Mouse (Mus musculus) lung, embryonic 14.5 days (tissue): ENCODE data around the gene Nit2. TPM values are rescaled to one million over a fixed set of nuclear protein-coding genes. Genes with fewer than 3 reads are reported as not detected.
A peak's percentile ranks its signal among the peaks of the same experiment; 100 is the strongest.

ENCODE experiments used
- ATAC-seq: fragments of 200-750 bp; cut with Nextera tagmentation; 2 replicates; pipeline ENCODE4 v1.8.0; 2017; ENCODE audit warnings: mild to moderate bottlenecking, moderate TSS enrichment, moderate library complexity; ENCODE audit not compliant: insufficient read depth
- DNase-seq: peaks from one replicate; pipeline ENCODE4 v3.0.0-alpha.2; 2015
- H3K27ac ChIP-seq: fragments of 300-500 bp; sonication (generic); 2 replicates; pipeline ENCODE4 v1.5.1; 2014; ENCODE audit warnings: low read depth, mild to moderate bottlenecking, moderate library complexity
- H3K27me3 ChIP-seq: fragments of 300-500 bp; sonication (generic); 2 replicates; pipeline ENCODE4 v1.6.1; 2014; ENCODE audit warnings: low read length, control low read depth; ENCODE audit not compliant: insufficient read depth
- H3K36me3 ChIP-seq: fragments of 300-500 bp; sonication (generic); 2 replicates; pipeline ENCODE4 v1.6.1; 2014; ENCODE audit warnings: control low read depth; ENCODE audit not compliant: insufficient read depth
- H3K4me1 ChIP-seq: fragments of 300-500 bp; sonication (generic); 2 replicates; pipeline ENCODE4 v1.6.1; 2014; ENCODE audit warnings: antibody characterized with exemption, control low read depth; ENCODE audit not compliant: insufficient read depth
- H3K4me2 ChIP-seq: fragments of 300-500 bp; sonication (generic); 2 replicates; pipeline ENCODE4 v1.6.1; 2014; ENCODE audit warnings: mild to moderate bottlenecking
- H3K4me3 ChIP-seq: fragments of 300-500 bp; sonication (generic); 2 replicates; pipeline ENCODE4 v1.5.1; 2014; ENCODE audit warnings: low read depth, low read length
- H3K9ac ChIP-seq: fragments of 300-500 bp; sonication (generic); 2 replicates; pipeline ENCODE4 v1.6.1; 2014
- H3K9me3 ChIP-seq: fragments of 300-500 bp; sonication (generic); 2 replicates; pipeline ENCODE4 v1.6.1; 2016; ENCODE audit warnings: low read depth, low read length, control low read depth
- CTCF ChIP-seq: IDR thresholded peaks from 2 replicates; pipeline ENCODE4 v1.5.1; 2016; ENCODE audit warnings: antibody characterized with exemption, low read depth
- WGBS: fragments of 180-500 bp; shearing (Covaris S2); extraction: QIAGEN DNeasy Blood & Tissue Kit; methylation state at CpG from one replicate; pipeline ENCODE4 v1.1.7; 2014; 5-methylcytosine and 5-hydroxymethylcytosine counted together
- polyA plus RNA-seq: library from polyadenylated mRNA; unstranded; fragments of >200 nt; fragmentation: Nextera tagmentation; extraction: Ambion mirVana; gene quantifications from 2 replicates; pipeline ENCODE4 v1.2.1, GENCODE M21; 2014

Nit2 gene
- polyA plus RNA-seq, 1 experiment from 2014 or later = 75.4 TPM

DNA sequence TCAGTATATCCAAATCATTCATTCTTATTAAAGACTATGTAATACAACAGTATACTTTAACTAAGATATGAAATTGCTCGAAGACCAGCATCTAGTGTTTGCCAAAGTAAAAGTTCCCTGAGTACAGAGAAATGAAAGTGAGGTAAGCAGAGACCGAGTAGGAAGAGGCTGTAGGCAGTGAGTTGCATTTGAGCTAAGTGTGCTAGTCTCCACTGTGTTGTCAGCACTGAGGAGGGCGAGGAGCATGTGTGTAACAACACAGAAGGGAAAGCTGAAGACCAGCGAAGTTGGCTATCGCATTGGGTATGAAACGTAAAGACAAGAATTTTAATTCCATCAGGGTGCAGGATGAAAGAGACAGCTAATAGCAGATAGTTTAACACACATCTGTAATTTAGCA is 33.5 kb downstream of the Nit2 start:
- WGBS = 91% methylated on average over 6 of the region's 6 CpGs
- Histone ChIP-seq H3K4me3 (no peak overlapping the region), H3K4me2 (no peak overlapping the region), H3K9ac (no peak overlapping the region), H3K27ac (no peak overlapping the region), H3K36me3 (peaks cover 45% of the 10 kb centered on the region), H3K9me3 (no peaks in the 10 kb centered on the region), H3K27me3 (no peaks in the 10 kb centered on the region), H3K4me1 (no peaks in the 10 kb centered on the region)
- ATAC-seq (no peak), DNase-seq (no peak)
- TF ChIP-seq CTCF = no peak

DNA sequence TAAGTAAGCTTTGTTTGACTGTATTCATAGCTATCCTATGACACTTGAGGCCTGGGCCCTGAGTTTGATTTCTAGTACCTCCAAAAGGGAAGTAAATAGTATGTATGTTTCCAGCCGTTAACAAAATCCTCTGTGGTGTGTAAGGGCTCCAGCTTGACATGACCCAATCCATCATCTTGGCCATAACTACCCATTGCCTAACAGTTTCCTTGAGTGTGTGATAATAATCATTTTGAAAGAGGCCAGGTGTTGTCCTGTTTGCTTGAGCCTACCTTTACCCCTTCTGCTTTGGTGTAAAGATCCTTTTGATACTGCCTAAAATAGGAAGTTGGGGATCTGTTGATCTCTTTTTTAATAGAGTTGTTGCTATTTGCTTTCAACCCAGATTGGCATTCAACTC is 34.8 kb downstream of the Nit2 start:
- H3K36me3 ChIP-seq = peaks cover 34% of the 10 kb centered on the region
- no peak overlapping the region for H3K9ac ChIP-seq
- no peaks in the 10 kb centered on the region for H3K4me1 ChIP-seq
- 28% methylated on average over 1 of the region's 1 CpGs for WGBS
- no peak overlapping the region for H3K4me3 ChIP-seq
- no peaks in the 10 kb centered on the region for H3K9me3 ChIP-seq
- no peak for ATAC-seq
- H3K27me3 ChIP-seq = no peaks in the 10 kb centered on the region
- H3K4me2 ChIP-seq = no peak overlapping the region
- no peak for TF ChIP-seq CTCF
- no peak overlapping the region for H3K27ac ChIP-seq
- DNase-seq = no peak

DNA sequence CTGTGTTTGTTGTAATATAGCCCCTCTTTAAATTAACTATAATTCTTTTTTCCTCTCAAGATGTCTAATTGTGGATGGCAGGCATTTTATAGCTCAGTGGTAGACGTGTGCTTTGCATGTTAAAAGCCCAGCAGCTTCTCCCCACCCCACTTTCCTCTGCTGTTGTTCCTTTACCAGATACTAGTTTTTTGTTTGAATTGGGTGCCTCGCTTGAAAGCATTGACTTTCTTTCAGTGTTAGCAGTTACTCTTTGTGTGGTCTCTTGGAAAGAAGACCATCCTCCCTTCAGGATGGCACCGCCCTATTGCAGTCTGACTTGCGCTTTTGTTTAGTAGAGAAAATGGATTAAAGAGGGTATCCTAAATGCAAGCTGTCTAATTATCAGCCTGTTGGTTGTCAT is 35.6 kb downstream of the Nit2 start:
- Histone ChIP-seq H3K4me3 (no peak overlapping the region), H3K36me3 (peaks cover 27% of the 10 kb centered on the region), H3K4me2 (no peak overlapping the region), H3K9me3 (no peaks in the 10 kb centered on the region), H3K9ac (no peak overlapping the region), H3K4me1 (no peaks in the 10 kb centered on the region), H3K27me3 (no peaks in the 10 kb centered on the region), H3K27ac (no peak overlapping the region)
- no peak for TF ChIP-seq CTCF
- ATAC-seq (no peak), DNase-seq (no peak)
- WGBS = 87% methylated on average over 4 of the region's 4 CpGs

DNA sequence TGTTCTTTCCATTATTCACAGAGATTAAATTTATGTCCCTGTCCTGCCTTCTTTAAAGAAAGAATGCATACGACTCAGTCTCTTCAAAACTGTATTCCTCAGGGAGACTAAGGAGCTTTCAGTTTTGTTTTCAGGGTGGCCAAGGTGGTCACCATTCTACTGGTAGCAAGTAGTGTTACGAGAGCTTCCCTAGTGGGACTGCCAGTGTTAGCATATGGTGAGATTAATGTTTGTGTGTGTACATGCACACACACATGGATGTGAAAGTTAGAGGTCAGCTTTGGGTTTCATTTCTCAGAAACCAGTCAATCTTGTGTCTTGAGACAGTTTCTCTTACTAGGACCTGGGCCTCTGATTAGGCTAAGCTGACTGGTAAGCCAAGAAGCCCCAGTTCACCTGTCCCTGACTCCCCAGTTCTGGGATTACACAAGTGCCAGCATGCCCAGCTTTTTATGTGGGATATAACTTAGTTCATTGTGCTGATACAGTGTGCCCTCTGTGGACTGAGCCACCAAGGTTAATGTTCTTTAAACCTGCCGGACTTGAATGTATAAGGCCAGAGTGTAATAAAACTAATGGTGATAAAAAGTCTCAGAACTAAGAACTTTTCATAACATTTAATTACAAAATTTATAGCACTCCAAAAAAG is 36.3 kb downstream of the Nit2 start:
- Histone ChIP-seq H3K36me3 (peaks cover 20% of the 10 kb centered on the region), H3K4me3 (no peak overlapping the region), H3K4me1 (no peaks in the 10 kb centered on the region), H3K9ac (no peak overlapping the region), H3K9me3 (no peaks in the 10 kb centered on the region), H3K27ac (no peak overlapping the region), H3K27me3 (no peaks in the 10 kb centered on the region), H3K4me2 (no peak overlapping the region)
- ATAC-seq (no peak), DNase-seq (no peak)
- TF ChIP-seq CTCF = no peak
- 79% methylated on average over 3 of the region's 3 CpGs for WGBS

DNA sequence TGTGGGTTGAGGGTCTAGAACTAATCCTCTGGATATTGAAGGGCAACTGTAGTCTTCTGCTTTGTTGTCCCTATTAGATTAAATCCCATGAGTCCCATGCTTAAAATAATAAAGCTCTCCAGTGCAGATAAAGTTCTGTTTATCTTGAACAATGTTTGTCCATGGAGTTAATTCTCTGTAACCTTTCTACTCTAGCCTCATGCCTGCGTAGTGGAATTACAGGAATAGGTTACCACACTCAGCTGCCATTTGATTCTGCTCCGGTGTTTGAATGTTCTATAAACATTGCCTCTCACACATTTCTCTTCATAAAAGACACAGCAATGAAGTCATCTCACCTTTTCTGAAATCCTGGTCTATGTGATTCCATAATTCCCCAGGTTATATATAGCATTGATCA is 39.3 kb downstream of the Nit2 start:
- DNase-seq (no peak), ATAC-seq (no peak)
- Histone ChIP-seq H3K27me3 (no peaks in the 10 kb centered on the region), H3K27ac (no peak overlapping the region), H3K9me3 (no peaks in the 10 kb centered on the region), H3K4me1 (peaks cover 8% of the 10 kb centered on the region; the same call in 1 of the 2 replicates), H3K36me3 (0 out of 2 replicates have a peak, but pooled peaks cover under 1% of the 10 kb centered on the region), H3K4me2 (no peak overlapping the region), H3K9ac (no peak overlapping the region), H3K4me3 (no peak overlapping the region)
- TF ChIP-seq CTCF = no peak
- WGBS = 66% methylated on average over 2 of the region's 2 CpGs

DNA sequence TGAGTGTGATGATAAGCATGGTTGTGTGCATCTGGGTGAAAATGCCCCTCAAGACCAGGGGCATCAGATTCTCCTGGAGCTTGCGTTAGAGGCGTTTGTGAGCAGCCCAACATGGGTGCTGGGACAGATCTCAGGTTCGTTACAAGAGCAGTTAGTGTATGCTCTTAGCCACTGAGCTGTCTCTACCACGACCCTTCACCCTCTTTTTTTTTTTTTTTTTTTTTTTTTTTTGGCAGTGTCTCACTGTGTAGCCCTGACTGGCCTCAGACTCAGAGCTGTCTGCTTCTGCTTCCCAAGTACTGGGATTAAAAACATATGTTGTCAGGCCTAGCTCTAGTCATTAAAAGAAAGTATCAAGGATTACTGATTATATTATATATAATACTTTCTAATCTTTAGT is 40.9 kb downstream of the Nit2 start:
- DNase-seq = peak; percentile 13
- Histone ChIP-seq H3K36me3 (no peaks in the 10 kb centered on the region), H3K27me3 (no peaks in the 10 kb centered on the region), H3K9ac (no peak overlapping the region), H3K4me2 (no peak overlapping the region), H3K27ac (no peak overlapping the region), H3K4me3 (no peak overlapping the region), H3K9me3 (no peaks in the 10 kb centered on the region), H3K4me1 (peaks cover 8% of the 10 kb centered on the region; the same call in 1 of the 2 replicates)
- no peak for ATAC-seq
- WGBS = 62% methylated on average over 4 of the region's 4 CpGs
- no peak for TF ChIP-seq CTCF

DNA sequence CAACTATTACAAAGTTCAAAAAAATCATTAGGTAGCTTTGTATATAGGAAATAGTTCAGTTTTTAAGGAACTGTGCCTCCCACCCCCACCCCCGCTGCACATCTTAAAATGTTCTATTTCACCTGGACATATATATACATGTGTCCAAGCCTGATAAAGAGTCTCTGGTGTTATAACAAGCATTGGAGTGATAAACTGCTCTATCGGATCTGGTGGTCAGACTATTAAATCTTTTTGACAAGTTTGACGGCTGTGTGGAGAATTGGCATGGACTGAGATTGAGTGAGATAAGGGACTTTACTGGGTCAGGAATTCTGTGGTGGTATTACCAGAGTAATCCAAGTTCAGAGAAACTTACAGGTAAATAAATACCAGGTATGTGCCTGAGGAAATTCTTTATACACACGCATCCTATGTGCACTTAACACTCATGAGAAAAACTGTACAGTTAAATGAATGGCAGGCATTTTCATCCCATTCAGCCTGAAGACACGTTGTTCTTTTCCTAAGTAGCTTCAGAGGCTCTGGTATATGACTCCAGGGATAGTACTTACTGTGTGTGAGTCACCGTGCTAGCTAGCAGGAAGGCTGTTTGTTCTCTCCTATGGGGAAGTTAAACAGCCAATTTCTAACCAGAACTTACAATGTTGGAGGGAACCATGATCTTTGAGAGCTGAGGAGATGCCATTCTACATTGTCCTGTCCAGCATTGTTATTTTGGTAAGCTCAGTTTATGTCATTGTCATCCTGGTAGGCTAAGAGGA is 44.3 kb downstream of the Nit2 start:
- no peaks in the 10 kb centered on the region for H3K9me3 ChIP-seq
- peak overlapping the region; percentile 75 for H3K4me2 ChIP-seq
- WGBS = 38% methylated on average over 6 of the region's 6 CpGs
- no peaks in the 10 kb centered on the region for H3K27me3 ChIP-seq
- peak overlapping the region; percentile 96 for H3K9ac ChIP-seq
- ATAC-seq (no peak), DNase-seq (peak; percentile 5)
- peaks cover 8% of the 10 kb centered on the region; the same call in 1 of the 2 replicates for H3K4me1 ChIP-seq
- TF ChIP-seq CTCF = no peak
- no peaks in the 10 kb centered on the region for H3K36me3 ChIP-seq
- no peak overlapping the region for H3K27ac ChIP-seq
- peak overlapping the region; percentile 99 for H3K4me3 ChIP-seq
